Mouse (Mus musculus) spleen, adult 2 months (tissue): ENCODE measurements around the gene Prrx1.

Experiments used
- CTCF ChIP-seq: fragments of 200-500 bp; IDR thresholded peaks from 2 replicates; pipeline ENCODE4 v1.5.1; 2011; ENCODE audit warnings: mild to moderate bottlenecking, inconsistent platforms; ENCODE audit not compliant: insufficient read depth, insufficient read length, insufficient replicate concordance; ENCODE audit errors: extremely low read depth
- POLR2A ChIP-seq: fragments of 200-500 bp; IDR thresholded peaks from 2 replicates; pipeline ENCODE4 v1.6.1; 2011; ENCODE audit warnings: low read depth, low read length, inconsistent platforms

DNA sequence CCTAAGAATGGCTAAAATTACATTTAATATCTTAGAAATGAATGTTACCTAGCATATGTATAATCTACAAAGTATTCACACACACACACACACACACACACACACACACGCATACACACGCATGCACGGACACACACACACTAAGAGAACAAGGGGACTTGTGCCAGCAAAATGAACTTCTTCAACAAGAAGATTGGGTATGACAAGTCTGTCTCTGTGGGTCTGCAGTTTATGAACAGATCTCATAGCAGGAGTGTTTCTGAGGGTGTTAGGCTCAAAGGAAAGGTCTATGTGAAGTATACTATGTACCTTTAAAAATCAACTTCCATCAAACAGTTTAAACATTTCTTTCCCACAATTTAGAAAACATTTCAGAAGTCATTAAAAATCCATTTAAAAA, 46.0 kb upstream of the Prrx1 start:
- TF ChIP-seq POLR2A (no peak), CTCF (no peak)
